Mouse (Mus musculus): Measurements from ENCODE around the gene H2-K1.

DNA sequence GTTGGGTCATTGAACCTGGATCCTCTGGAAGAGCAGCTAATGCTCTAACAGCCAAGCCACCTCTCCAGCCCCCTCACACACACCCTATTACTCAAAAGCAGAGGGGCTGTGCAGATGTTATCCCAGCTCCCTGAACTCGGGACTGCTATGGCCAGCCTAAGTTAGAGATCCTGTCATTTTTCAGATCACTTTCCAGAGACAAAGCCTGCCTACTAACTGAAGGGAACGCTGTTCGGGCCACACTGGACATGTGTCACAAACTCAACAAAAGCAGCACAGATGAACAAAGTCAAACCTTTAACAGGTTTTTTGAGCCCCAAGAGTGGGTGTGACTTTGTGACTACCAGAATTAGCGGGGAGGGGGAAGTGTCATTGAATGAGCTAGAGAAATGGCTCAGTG lies 47.3 kb downstream of the H2-K1 start:
- TF ChIP-seq CTCF (IDR thresholded peaks at IDR 0.05; ENCODE audit: extremely low read depth, insufficient read depth, insufficient read length, insufficient replicate concordance) (no peak), POLR2A (IDR thresholded peaks at IDR 0.05; ENCODE audit: low read depth, low read length) (no peak)

Data from spleen, adult 2 months (tissue).